Mouse (Mus musculus): ENCODE measurements around the gene Exoc6b.

DNA sequence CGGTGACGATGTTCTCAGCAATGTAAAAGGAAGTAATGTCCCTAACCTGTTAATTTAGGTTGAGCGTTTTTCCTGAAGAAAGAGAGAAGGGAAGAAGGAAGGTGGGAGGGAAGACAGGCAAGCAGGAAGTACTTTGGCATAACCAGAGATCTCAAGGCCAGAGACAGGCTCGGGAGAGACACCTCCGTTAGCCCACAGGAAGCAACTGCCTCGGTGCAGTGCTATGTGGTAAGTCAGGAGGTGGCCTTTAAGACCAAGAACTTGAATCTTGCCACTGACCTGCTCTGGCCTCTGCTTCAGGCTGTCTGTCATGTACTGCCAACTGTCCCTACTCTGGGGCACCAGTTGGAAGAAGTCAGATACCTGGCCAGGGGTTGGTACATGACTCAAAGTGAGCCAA lies 500.4 kb downstream of the Exoc6b start:
- TF ChIP-seq SRF (IDR thresholded peaks at IDR 0.05; ENCODE audit: control insufficient read depth, insufficient read length, low read depth) = no peak
- TF ChIP-seq POLR2A (IDR thresholded peaks at IDR 0.05; ENCODE audit: insufficient read length, low read depth) = no peak

All from myocyte (in vitro differentiated cells).